Mouse (Mus musculus) lung, embryonic 16.5 days (tissue): ENCODE measurements at regions not wholly inside any gene's neighbourhood (a gene's known extent, or its start where the extent isn't known, plus 50 kb on each side); places are given as distances from the start of the nearest gene placed in this dataset.
A peak's percentile ranks its signal among the peaks of the same experiment; 100 is the strongest.

ENCODE experiments used
- ATAC-seq: fragments of 200-750 bp; cut with Nextera tagmentation; 2 replicates; pipeline ENCODE4 v1.8.0; 2017; ENCODE audit warnings: low read depth, mild to moderate bottlenecking, moderate library complexity
- H3K27ac ChIP-seq: fragments of 300-500 bp; sonication (generic); 2 replicates; pipeline ENCODE4 v1.5.1; 2014; ENCODE audit warnings: mild to moderate bottlenecking, control low read depth, low read length
- H3K27me3 ChIP-seq: fragments of 300-500 bp; sonication (generic); 2 replicates; pipeline ENCODE4 v1.6.1; 2014; ENCODE audit warnings: low read depth, low read length, mixed read lengths; ENCODE audit not compliant: control insufficient read depth, insufficient read depth
- H3K36me3 ChIP-seq: fragments of 300-500 bp; sonication (generic); 2 replicates; pipeline ENCODE4 v1.6.1; 2014; ENCODE audit warnings: low read length; ENCODE audit not compliant: control insufficient read depth, insufficient read depth
- H3K4me1 ChIP-seq: fragments of 300-500 bp; sonication (generic); replicated peaks from 2 replicates; pipeline ENCODE4 v1.6.1; 2014; ENCODE audit warnings: low read length, mixed read lengths; ENCODE audit not compliant: control insufficient read depth, insufficient read depth
- H3K4me2 ChIP-seq: fragments of 300-500 bp; sonication (generic); 2 replicates; pipeline ENCODE4 v1.6.1; 2014; ENCODE audit warnings: low read depth, low read length, control low read depth
- H3K4me3 ChIP-seq: fragments of 300-500 bp; sonication (generic); 2 replicates; pipeline ENCODE4 v1.5.1; 2014; ENCODE audit warnings: mild to moderate bottlenecking, low read length, control low read depth
- H3K9ac ChIP-seq: fragments of 300-500 bp; sonication (generic); 2 replicates; pipeline ENCODE4 v1.6.1; 2014; ENCODE audit warnings: low read length, control low read depth
- H3K9me3 ChIP-seq: fragments of 300-500 bp; sonication (generic); 2 replicates; pipeline ENCODE4 v1.6.1; 2016; ENCODE audit warnings: low read length; ENCODE audit not compliant: control insufficient read depth
- WGBS: fragments of 180-500 bp; shearing (Covaris S2); extraction: QIAGEN DNeasy Blood & Tissue Kit; methylation state at CpG from one replicate; pipeline ENCODE4 v1.1.7; 2014; 5-methylcytosine and 5-hydroxymethylcytosine counted together

DNA sequence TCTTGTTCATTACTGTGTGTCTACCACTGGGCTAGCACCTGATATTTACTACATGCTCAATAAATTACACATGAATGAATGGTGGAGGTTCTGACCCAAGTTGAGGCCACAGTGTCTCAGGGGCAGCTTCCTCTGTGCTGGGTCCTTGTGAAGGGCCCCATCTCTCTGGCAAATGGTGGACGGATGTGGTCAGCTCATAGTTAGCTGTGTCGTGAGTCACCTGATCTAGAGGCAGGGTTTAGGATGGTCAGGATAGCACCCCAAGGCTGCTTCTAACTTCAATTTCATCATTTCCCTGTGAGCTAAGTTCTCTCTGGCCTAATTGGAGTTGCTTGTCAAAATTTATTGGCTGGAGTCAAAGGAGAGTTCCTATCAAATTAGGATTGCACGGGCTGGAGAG lies 130.1 kb upstream of the 4930535I16Rik start:
- Histone ChIP-seq H3K4me2 (no peak overlapping the region), H3K36me3 (no peaks in the 10 kb centered on the region), H3K4me3 (no peak overlapping the region), H3K27me3 (no peaks in the 10 kb centered on the region), H3K9ac (no peak overlapping the region), H3K27ac (no peak overlapping the region), H3K9me3 (no peaks in the 10 kb centered on the region), H3K4me1 (no peaks in the 10 kb centered on the region)
- WGBS, result 70% methylated on average over 3 of the region's 3 CpGs
- no peak for ATAC-seq

DNA sequence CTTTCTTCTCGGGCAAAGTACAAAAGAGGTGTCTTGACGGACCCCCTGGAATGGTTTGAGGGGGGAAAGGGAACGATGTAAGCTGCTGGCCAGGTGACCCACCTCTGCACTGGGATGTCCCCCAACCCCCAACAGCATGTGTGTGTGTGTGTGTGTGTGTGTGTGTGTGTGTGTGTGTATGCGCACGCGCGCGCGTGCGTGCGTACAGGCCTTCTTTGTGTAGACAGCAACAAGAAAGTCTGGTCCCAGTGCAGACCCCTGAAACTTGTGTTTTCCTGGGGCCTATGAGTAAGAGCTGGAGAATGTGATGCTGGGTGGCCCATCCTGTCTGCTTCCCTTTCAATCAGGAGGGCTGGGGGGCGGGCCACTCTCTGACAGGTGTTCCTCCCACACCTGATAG lies 118.7 kb upstream of the 4930535I16Rik start:
- ATAC-seq, result no peak
- H3K27me3 ChIP-seq, result no peaks in the 10 kb centered on the region; the same call in 1 of the 2 replicates
- H3K4me1 ChIP-seq, result no peaks in the 10 kb centered on the region
- H3K27ac ChIP-seq, result no peak overlapping the region
- 58% methylated on average over 12 of the region's 12 CpGs for WGBS
- H3K9me3 ChIP-seq, result no peaks in the 10 kb centered on the region
- no peak overlapping the region for H3K9ac ChIP-seq
- H3K36me3 ChIP-seq, result no peaks in the 10 kb centered on the region
- H3K4me2 ChIP-seq, result no peak overlapping the region
- no peak overlapping the region for H3K4me3 ChIP-seq

DNA sequence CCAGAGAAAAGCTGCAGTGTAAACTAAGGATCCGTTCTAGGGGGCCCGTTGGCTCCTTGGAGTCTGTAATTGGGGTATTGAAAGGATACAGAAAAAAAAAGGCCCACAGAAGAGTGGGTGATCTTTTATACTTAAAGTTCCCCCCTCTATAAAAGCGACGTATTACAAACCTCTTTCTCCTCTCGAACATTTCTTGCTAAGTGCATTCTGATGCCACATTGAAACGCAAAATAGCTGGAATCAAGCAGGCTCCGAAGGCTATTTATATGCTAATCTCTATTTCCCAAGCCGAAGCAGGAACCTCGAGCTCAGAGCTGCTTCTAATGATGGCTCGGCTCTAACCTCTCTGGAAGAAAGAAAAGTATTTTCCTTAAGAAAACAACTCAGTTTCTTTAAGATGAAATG lies 117.8 kb upstream of the 4930535I16Rik start:
- WGBS, result 21% methylated on average over 10 of the region's 10 CpGs

DNA sequence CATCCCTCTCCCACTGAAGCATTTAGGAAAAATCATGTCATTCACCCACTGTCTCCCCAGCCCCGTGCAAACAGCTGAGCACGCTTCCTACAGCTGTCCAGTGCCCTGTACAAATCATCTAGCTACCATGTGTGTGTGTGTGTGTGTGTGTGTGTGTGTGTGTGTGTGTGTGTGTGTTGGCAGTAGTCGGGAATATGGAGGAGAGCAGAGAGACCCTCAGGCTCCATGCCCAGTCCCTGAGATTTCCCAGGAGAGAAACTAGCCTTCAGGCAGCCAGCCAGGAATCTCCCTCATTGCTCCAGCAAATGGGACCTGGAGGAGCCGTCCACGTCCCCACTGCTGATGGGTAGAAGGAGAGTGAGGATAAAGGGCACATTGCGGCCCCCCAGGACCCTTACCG lies 117.4 kb upstream of the 4930535I16Rik start:
- no peak overlapping the region for H3K27ac ChIP-seq
- WGBS, result 26% methylated on average over 6 of the region's 7 CpGs
- H3K4me2 ChIP-seq, result no peak overlapping the region
- no peaks in the 10 kb centered on the region; the same call in 1 of the 2 replicates for H3K27me3 ChIP-seq
- H3K9me3 ChIP-seq, result no peaks in the 10 kb centered on the region
- H3K9ac ChIP-seq, result no peak overlapping the region
- H3K4me3 ChIP-seq, result no peak overlapping the region
- H3K4me1 ChIP-seq, result no peaks in the 10 kb centered on the region
- no peaks in the 10 kb centered on the region for H3K36me3 ChIP-seq
- peak; percentile 45; the same call in 1 of the 2 replicates for ATAC-seq

More for the DNA sequence above, 117.8 kb upstream of the 4930535I16Rik start:
- Histone ChIP-seq H3K9ac (no peak overlapping the region), H3K36me3 (no peaks in the 10 kb centered on the region), H3K27ac (no peak overlapping the region), H3K4me1 (no peaks in the 10 kb centered on the region), H3K4me2 (no peak overlapping the region), H3K4me3 (no peak overlapping the region), H3K9me3 (no peaks in the 10 kb centered on the region), H3K27me3 (no peaks in the 10 kb centered on the region; the same call in 1 of the 2 replicates)
- no peak for ATAC-seq

DNA sequence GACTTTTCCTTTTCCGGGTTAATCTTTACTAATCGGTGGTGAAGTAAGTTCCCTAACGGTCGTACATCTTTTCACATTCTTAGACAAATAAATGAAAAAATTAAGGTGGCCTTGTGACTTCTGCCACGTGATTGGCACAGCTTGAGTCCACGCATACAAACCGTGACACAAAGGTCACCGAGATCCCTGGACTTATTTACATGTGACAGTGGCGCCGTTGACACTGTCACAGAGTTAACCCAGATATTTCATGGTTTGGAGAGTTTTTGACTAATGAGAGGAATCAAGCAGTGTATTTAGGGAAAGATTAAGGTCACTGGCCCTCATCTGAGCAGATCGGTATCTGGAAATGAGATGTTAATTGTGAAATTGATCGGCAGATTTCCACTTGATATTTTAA lies 110.2 kb upstream of the 4930535I16Rik start:
- Histone ChIP-seq H3K4me2 (no peak overlapping the region), H3K27me3 (no peaks in the 10 kb centered on the region), H3K27ac (no peak overlapping the region), H3K9me3 (no peaks in the 10 kb centered on the region), H3K36me3 (no peaks in the 10 kb centered on the region), H3K4me3 (no peak overlapping the region), H3K4me1 (no peaks in the 10 kb centered on the region), H3K9ac (no peak overlapping the region)
- no peak for ATAC-seq
- WGBS, result 75% methylated on average over 12 of the region's 12 CpGs

DNA sequence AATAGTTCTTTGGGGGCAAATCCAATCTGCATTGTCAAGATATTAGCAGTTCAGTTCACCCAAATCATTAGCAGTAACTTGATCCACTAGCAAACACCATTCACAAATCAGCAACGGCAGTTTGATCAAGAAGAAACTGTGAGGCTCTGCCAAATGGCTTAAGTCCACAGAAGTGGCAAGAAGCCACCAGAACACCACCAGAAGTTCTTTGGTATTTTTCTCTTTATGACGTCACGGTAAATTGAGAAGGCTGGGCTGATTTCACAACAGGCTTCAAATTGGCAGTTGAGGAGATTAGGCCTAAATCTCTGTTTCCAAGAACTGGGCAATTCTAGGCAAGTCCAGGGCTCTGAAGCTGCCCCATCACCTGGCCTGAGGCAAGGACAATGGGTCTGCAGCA lies 98.6 kb upstream of the 4930535I16Rik start:
- Histone ChIP-seq H3K4me2 (no peak overlapping the region), H3K9ac (no peak overlapping the region), H3K27me3 (no peaks in the 10 kb centered on the region), H3K4me3 (no peak overlapping the region), H3K9me3 (no peaks in the 10 kb centered on the region), H3K4me1 (no peaks in the 10 kb centered on the region), H3K36me3 (no peaks in the 10 kb centered on the region), H3K27ac (no peak overlapping the region)
- 49% methylated on average over 3 of the region's 3 CpGs for WGBS
- no peak for ATAC-seq

DNA sequence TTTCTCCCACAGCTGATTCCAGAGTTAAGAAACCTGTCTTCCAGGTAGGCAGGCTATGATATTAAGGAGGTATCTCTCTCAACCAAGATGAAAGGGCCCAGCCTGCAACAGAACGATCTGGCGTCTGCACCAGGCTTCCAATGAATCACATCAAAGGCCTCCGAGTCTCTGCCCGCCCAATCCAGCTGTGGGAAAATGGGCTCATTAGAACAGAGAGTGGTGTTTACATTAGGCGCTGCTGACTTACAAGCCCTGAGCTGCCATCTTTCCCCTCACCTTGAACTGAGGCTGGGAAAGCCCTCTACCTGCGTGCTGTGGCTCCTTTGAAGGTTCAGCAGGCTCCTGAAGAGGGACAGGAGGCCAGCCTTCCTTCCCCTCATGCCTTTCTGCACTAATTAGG lies 97.5 kb upstream of the 4930535I16Rik start:
- Histone ChIP-seq H3K9me3 (no peaks in the 10 kb centered on the region), H3K4me3 (no peak overlapping the region), H3K4me2 (no peak overlapping the region), H3K36me3 (no peaks in the 10 kb centered on the region), H3K27ac (no peak overlapping the region), H3K27me3 (no peaks in the 10 kb centered on the region), H3K4me1 (no peaks in the 10 kb centered on the region), H3K9ac (no peak overlapping the region)
- WGBS, result 28% methylated on average over 6 of the region's 6 CpGs
- ATAC-seq, result no peak

DNA sequence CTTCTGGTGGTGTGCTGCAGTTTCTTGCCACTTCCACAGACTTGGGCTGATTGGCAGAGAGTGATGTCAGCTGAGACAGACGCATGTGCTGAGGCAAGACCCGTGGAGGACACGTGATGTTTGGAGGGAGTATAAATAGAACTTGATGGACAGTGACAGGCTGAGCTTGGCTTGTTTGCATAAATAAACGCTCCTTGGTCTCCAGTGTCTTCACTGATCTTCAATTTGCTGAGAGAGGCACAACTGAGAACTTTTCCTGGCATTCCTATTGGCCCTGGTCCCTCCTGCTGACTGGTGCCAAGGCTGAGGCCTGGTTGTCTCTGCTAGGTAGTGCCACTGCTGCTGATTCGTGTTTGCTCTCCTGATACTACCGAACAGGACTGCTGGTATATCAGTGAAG lies 94.6 kb upstream of the 4930535I16Rik start:
- Histone ChIP-seq H3K36me3 (no peaks in the 10 kb centered on the region), H3K9ac (no peak overlapping the region), H3K9me3 (no peaks in the 10 kb centered on the region), H3K4me2 (no peak overlapping the region), H3K4me3 (no peak overlapping the region), H3K27ac (no peak overlapping the region), H3K27me3 (no peaks in the 10 kb centered on the region), H3K4me1 (no peaks in the 10 kb centered on the region)
- 37% methylated on average over 6 of the region's 6 CpGs for WGBS
- ATAC-seq, result no peak

DNA sequence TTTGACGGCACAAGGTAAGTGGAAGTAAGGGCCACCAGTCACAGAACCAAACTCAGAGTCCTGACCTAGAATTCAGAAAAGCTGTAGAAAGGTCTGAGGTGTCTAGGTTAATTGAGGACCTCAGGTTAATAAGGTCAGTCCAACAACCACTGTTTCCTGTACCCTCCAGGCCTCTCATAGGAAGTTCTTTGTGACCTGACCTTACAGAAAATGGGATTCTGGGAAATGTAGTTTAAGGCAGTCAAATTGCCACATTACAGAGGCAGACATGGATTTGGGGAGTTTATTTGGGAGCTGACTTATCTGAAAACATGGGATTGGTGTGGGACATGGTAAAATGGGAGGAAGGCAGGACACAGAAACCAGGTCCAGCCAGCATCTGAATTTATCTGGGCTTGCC lies 90.9 kb upstream of the 4930535I16Rik start:
- Histone ChIP-seq H3K4me2 (no peak overlapping the region), H3K4me1 (no peaks in the 10 kb centered on the region), H3K9ac (no peak overlapping the region), H3K9me3 (no peaks in the 10 kb centered on the region), H3K36me3 (no peaks in the 10 kb centered on the region), H3K27ac (no peak overlapping the region), H3K27me3 (no peaks in the 10 kb centered on the region), H3K4me3 (no peak overlapping the region)
- ATAC-seq, result no peak
- 91% methylated on average over 1 of the region's 1 CpGs for WGBS

DNA sequence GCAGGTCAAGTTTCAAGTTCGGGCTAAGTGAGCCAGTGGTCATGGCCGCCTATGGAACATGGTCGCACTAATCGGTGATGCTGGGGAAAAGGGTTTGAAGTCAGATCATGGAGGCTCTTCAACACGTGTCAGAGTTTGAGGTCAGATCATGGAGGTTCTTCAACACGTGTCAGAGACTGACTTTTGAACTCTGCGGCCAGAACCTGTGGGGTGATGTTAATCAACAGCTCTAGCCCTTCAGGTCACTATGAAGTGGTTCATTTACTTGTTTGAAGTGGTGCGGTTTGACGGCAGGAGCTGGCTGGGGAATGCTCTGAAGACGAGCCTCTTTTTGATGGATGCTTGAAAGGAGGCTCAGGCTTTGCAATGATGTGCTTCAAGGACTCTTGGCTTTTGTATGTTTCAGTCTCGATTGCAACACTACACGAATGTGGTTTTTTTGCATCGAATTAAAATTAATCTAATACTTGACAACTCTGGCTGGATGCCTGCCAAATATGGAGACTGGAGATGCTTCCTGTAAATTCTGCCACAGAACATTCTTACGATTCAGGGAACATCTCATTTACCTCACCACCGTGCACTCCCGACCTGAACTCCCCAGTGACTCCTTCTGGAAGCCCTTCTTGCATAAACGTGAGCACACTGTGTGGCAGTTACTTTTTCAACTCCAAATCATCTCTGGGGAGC lies 87.9 kb upstream of the 4930535I16Rik start:
- ATAC-seq, result no peak
- no peaks in the 10 kb centered on the region for H3K4me1 ChIP-seq
- no peak overlapping the region for H3K4me2 ChIP-seq
- no peaks in the 10 kb centered on the region for H3K36me3 ChIP-seq
- H3K4me3 ChIP-seq, result no peak overlapping the region
- no peaks in the 10 kb centered on the region for H3K27me3 ChIP-seq
- WGBS, result 21% methylated on average over 17 of the region's 17 CpGs
- H3K9me3 ChIP-seq, result no peaks in the 10 kb centered on the region
- no peak overlapping the region for H3K9ac ChIP-seq
- H3K27ac ChIP-seq, result no peak overlapping the region
